17 mouse cellular contexts compared by ENCODE assay signal in genomic region chr4:117017738-117018137, GRCm38 (mm10). TPM values are rescaled to one million over a fixed set of nuclear protein-coding genes. Genes with fewer than 3 reads are reported as not detected.
DNase-seq lines count a peak whose midpoint lies in the region; ATAC-seq and TF ChIP-seq lines count a peak whose summit lies in the region.
"Had no signal": no experiment of that assay in that cellular context is flagged by ENCODE, and none has a peak within 500 bp of the region (broad histone marks: within the 10 kb centered on the region; RNA-seq: fewer than 3 reads in every experiment).

No protein-coding gene starts in this region.

- peak; percentile 15; the same call in 1 of the 2 replicates for TF ChIP-seq CTCF in kidney, postnatal 0 days (IDR thresholded peaks at IDR 0.05; ENCODE audit: low read depth)

- no peak overlapping the region for H3K9ac ChIP-seq in kidney, postnatal 0 days (ENCODE audit: low read depth, low read length)
- H3K9ac ChIP-seq: embryonic facial prominence, embryonic 12.5 days; liver, embryonic 12.5 days had no signal

- H3K9me3 ChIP-seq in kidney, postnatal 0 days (replicated peaks; ENCODE audit: low read length), result no peaks in the 10 kb centered on the region
- H3K9me3 ChIP-seq: embryonic facial prominence, embryonic 12.5 days; liver, embryonic 12.5 days; midbrain, embryonic 10.5 days had no signal

- no peak overlapping the region for H3K4me2 ChIP-seq in kidney, postnatal 0 days (ENCODE audit: low read length)
- H3K4me2 ChIP-seq: embryonic facial prominence, embryonic 12.5 days; heart, embryonic 11.5 days; liver, embryonic 12.5 days had no signal

- DNase-seq in kidney, postnatal 0 days (ENCODE audit: low spot score), result peak; percentile 35
- no peak for DNase-seq in kidney, postnatal 25 days
- DNase-seq in 416B (ENCODE audit: low read depth), result peak; percentile 29
- DNase-seq in CD4-positive helper T cell, adult 2 months (ENCODE audit: low read depth, low spot score), result peak; percentile 24
- peak; percentile 49 for DNase-seq in induced T-regulatory cell, adult 2 months (ENCODE audit: low read depth)
- DNase-seq in urinary bladder, postnatal 10 days (ENCODE audit: low spot score), result no peak
- DNase-seq in layer of hippocampus, adult 8-10 months (ENCODE audit: low spot score in 2 of 2), result no peak
- DNase-seq: cerebellum, postnatal 25 days; gastrocnemius, postnatal 25 days; heart, postnatal 4 days; lung, postnatal 14 days; thymus, adult 18-20 months had no signal

- H3K4me3 ChIP-seq in kidney, postnatal 0 days (replicated peaks; ENCODE audit: low read depth, low read length), result no peak overlapping the region
- H3K4me3 ChIP-seq: embryonic facial prominence, embryonic 12.5 days; liver, embryonic 12.5 days; midbrain, embryonic 10.5 days had no signal

- ATAC-seq in kidney, postnatal 0 days (replicated peaks; ENCODE audit: low FRiP score, low read depth), result no peak
- ATAC-seq: inflammation-experienced regulatory T-cells, adult 6 months; liver, embryonic 12.5 days had no signal

- no peak overlapping the region for H3K27ac ChIP-seq in kidney, postnatal 0 days
- H3K27ac ChIP-seq: embryonic facial prominence, embryonic 12.5 days; liver, embryonic 12.5 days; midbrain, embryonic 10.5 days had no signal

- 0 out of 2 replicates have a peak, but pooled peaks cover 5% of the 10 kb centered on the region for H3K36me3 ChIP-seq in kidney, postnatal 0 days (ENCODE audit: insufficient read depth, low read length)

- H3K27me3 ChIP-seq in kidney, postnatal 0 days (ENCODE audit: insufficient read depth, low read length), result no peaks in the 10 kb centered on the region
- H3K27me3 ChIP-seq: embryonic facial prominence, embryonic 12.5 days; liver, embryonic 12.5 days had no signal

- H3K4me1 ChIP-seq in kidney, postnatal 0 days (replicated peaks; ENCODE audit: insufficient read depth, low read length), result peaks cover 8% of the 10 kb centered on the region; the same call in 1 of the 2 replicates

- WGBS in kidney, postnatal 0 days, result 73% methylated on average over 2 of the region's 2 CpGs

RNA-seq across cellular contexts. Expression of gene Eif2b3, which starts 1.5 kb away (rescaled TPM):
- 41.0 and 44.9 TPM in 2 replicates for polyA plus RNA-seq in kidney, postnatal 0 days (2015; fragmentation: Nextera tagmentation; extraction: Ambion mirVana)
- total RNA-seq in layer of hippocampus, adult 8-10 months (2022), result 10 to 100 TPM; 20.0 to 25.1 (median 21.3) TPM

RNA-seq across cellular contexts. Expression of gene Hectd3, which starts 22.6 kb away (rescaled TPM):
- 9.5 and 10.3 TPM in 2 replicates for polyA plus RNA-seq in kidney, postnatal 0 days (2015; fragmentation: Nextera tagmentation; extraction: Ambion mirVana)
- 10 to 100 TPM; 41.3 to 54.7 (median 42.2) TPM for total RNA-seq in layer of hippocampus, adult 8-10 months (2022)

RNA-seq across cellular contexts. Expression of gene Urod, which starts 23.5 kb away (rescaled TPM):
- polyA plus RNA-seq in kidney, postnatal 0 days (2015; fragmentation: Nextera tagmentation; extraction: Ambion mirVana), result 91.1 and 92.5 TPM in 2 replicates
- total RNA-seq in layer of hippocampus, adult 8-10 months (2022), result 10 to 100 TPM; 62.0 to 68.1 (median 64.8) TPM

Comparison
In these comparisons a context has a peak if more than half of its experiments do, and no peak if none do; other contexts are left out.
1. DNase-seq: peak in kidney, postnatal 0 days (single experiment), 416B (single experiment), CD4-positive helper T cell, adult 2 months (single experiment) and induced T-regulatory cell, adult 2 months (single experiment); none in kidney, postnatal 25 days (0 of 2), urinary bladder, postnatal 10 days (single experiment) and layer of hippocampus, adult 8-10 months (0 of 2).